Mouse (Mus musculus) midbrain, embryonic 10.5 days (tissue): ENCODE results near the gene Enpp5. TPM values are rescaled to one million over a fixed set of nuclear protein-coding genes. Genes with fewer than 3 reads are reported as not detected.

Source experiments
- polyA plus RNA-seq: library from polyadenylated mRNA; unstranded; fragments of >200 nt; fragmentation: Nextera tagmentation; extraction: Ambion mirVana; gene quantifications from 2 replicates; pipeline ENCODE4 v1.2.1, GENCODE M21; 2016

The Enpp5 gene
- polyA plus RNA-seq, 1 experiment from 2014 or later, result 7.0 TPM

Other genes starting within 250 kb of the Enpp5 start
- gene Enpp4, start 27.0 kb downstream of the Enpp5 start, polyA plus RNA-seq, result 2.4 and 3.5 TPM in 2 replicates
- 0.23 and 0.82 TPM in 2 replicates for gene Clic5, start 109.8 kb downstream of the Enpp5 start, polyA plus RNA-seq